Mouse (Mus musculus): Measurements from ENCODE around the gene Trmt61a.
"Not testable (repeated sequence)": the region's sequence is repeated elsewhere in the genome, so short reads cannot be mapped to it uniquely, and the experiment has no call there.

Gene Trmt61a

GRCm38 (mm10) chr12:111677882-111678669 is at the start of gene Trmt61a:
Trmt61a (plus strand) TSS chr12:111678105.
- DNase-seq, result peak; percentile 99

DNA sequence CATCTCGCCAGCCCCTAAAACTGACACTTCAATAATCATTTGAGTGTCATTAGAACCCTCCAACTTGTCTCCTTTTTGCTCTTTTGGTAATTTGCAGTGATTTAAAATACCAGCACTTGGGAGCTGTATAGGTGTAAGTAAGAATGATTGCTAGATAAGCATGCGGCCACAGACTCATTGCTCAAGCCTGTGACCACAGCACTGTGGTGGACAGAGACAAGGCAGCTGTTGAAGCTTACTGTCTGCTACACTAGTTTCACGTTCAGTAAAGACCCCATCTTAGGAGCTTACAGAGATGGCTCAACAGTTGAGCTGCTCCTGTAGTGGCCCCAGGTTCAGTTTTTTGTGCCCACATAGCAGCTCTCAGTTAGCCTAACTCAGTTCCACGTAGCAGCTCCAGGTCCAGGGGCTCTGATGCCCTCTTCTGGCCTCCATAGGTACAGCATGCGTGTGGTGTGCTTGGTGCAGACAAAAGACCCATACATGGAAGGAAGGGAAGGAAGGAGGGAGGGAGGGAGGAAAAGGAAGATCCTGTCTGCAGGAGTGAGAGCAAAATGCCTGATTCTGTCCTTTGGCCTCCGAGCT is 29.8 kb upstream of the Trmt61a start:
- peak; percentile 92 for DNase-seq

GRCm38 (mm10) chr12:111652953-111653352 is 25.0 kb upstream of the Trmt61a start:
- DNase-seq, result no peak

GRCm38 (mm10) chr12:111653434-111653833 is 24.5 kb upstream of the Trmt61a start:
- DNase-seq, result peak; percentile 95

GRCm38 (mm10) chr12:111655695-111656094 is 22.2 kb upstream of the Trmt61a start:
- no peak for DNase-seq

- no peak for DNase-seq
These were observed 18.6 kb upstream of the Trmt61a start for GRCm38 (mm10) chr12:111659331-111659730.

DNA sequence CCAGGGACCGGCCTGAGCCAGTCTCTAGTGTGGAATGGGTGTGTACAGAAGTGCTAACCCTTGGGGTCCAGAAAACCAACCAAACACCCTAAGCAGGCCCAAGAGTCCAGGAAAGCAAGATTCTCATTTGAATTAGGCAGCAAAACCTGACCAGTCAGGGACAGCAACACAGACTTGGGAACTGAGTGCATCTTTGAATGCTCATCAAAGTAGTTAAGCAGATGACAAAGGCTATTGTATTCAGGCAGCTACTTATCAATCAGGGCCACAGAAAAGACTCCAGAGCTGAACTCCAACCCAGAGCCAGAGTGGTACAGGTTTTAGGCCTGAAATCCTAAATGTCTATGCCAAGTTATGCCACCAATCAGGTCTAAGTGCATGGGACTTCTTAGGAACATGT is 17.3 kb upstream of the Trmt61a start:
- no peak for DNase-seq

DNA sequence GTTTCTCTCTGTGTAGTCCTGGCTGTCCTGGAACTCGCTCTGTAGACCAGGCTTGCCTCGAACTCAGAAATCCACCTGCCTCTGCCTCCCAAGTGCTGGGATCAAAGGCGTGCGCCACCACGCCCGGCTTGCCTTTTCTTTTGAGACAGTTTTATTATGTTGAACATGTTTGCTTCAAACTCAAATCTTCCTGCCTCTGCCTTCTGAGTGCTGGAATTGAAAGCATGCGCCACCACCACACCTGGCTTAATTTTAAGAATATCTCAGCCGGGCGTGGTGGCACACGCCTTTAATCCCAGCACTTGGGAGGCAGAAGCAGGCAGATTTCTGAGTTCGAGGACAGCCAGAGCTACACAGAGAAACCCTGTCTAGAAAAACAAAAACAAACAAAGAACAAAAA is 16.4 kb upstream of the Trmt61a start:
- not testable (repeated sequence) for DNase-seq

DNA sequence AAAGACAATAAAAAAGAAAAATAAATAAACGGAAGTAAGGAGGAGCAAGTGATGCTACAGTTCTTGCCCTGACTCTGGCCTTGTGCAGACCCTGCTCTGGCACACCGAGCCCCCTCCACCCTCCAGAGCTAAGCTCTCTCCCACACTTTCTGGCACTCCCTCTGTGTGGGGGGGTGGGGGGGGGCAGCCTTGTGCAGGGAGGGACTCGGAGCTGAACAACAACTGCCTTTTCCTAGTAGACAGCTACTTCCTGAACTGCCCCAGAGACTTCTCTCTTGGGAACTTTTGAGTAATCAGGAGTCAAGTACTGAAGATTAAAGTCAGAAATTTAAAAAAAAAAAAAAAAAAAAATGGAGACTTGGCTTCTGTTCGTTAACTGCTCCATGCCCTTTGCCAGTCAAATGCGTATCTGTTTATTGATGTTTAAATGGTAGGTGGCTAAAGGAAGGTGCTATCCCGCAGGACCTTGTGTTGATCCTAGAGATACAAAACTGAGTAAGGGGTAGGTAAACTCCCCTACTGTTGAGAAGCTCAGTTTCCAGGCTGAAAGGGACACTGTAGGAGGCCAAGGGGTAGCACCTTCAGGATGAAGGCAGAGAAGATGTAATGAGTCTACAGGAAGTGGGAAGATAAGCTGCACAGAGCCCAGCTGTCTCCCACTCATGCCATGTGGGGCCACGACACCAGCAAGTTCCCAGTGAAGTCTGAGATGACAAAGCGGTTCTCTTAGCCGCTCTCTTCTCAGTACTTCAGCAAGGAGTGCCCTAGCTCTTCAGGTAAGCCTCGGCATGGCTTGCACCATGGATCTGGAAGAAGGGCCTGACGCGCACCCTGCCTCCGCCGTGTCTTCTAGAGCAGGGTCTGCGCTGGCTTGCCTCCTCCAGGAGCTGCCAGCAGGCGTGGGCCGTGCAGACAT is 14.4 kb upstream of the Trmt61a start:
- DNase-seq, result peak; percentile 94

DNA sequence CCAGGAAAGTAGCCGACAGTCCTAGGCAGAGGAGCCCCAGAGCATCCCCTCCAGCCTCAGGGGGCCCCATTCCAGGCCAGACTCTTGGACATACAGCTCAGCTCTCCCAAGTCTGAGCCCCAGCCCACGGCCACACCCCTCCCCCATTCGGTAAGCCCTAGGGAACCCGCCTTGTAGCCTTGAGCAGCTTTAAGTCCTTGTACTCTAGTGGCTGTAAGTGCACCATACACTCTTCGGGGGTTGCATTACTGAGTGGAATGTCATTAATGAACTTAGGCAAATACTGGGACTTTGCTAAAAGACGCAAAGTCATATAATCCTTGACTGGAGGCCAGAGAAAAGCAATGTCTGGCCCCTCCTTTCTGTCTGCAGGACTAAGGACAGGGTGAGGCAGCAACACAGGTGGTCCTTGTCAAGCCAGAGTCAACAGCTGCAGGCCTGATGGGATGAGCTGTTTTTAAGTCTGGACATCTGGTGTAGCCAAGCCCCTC is 13.7 kb upstream of the Trmt61a start:
- DNase-seq, result peak; percentile 98

DNA sequence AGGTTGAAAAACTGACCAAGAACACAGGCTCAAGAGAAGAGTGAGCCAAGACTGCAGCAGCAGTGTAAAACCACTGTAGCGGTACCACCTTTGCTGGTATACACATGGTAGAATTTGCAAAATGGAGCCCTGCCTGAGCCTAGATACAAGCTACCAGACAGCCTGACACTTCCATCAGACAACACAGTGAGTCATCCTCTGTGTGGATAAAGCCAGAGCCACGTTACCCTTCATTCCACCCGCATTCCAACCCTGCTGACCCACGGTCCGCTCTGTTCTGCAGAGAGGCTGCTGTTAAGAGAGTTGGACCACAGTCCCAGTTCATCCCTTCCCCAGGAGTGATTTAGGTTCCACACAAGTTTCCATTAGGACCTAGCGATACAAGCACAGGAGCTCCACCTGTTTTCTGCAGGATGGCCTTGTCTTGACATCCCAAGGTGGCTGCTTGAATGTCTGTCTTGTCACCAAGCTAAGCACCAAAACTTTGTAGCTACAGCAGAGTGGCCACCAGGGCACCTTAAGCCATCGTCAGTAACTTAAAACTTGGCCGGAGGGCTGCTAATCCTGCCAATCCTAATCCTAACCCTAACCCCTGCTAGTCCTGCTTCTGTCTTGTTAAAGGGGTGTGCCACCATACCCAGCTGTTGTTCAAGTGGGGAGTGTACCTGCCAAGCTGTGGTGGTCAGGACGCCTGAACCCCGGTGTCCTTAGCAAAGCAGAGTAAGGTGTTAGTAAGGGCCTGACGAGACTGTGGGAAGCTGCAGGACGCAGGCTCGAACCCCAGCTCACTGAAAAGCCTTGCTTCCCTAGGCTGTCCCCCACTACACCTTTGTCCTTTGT is 12.6 kb upstream of the Trmt61a start:
- peak; percentile 94 for DNase-seq

DNA sequence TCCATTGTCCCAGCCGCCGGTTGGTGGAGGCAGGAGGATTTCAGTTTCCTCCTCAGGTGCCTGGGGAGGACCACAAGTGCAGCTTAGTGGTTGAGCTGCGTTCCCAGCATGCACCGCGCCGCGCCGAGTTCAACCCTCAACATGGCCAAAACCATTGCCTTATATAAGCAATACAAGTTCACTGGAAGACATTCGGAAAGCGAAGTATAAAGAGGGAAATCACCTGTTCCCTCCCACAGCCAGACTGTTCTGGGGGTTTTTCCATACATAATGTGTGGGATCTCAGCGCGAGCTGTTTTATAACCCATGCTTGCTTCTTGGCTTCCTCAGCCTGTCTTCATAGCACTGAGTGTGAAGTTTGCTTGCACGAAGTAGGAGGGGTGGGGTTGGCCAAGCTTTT is 11.5 kb upstream of the Trmt61a start:
- peak; percentile 90 for DNase-seq

GRCm38 (mm10) chr12:111667421-111667820 is 10.5 kb upstream of the Trmt61a start:
- DNase-seq, result peak; percentile 92

GRCm38 (mm10) chr12:111668457-111668912 is 9.4 kb upstream of the Trmt61a start:
- DNase-seq, result peak; percentile 99

DNA sequence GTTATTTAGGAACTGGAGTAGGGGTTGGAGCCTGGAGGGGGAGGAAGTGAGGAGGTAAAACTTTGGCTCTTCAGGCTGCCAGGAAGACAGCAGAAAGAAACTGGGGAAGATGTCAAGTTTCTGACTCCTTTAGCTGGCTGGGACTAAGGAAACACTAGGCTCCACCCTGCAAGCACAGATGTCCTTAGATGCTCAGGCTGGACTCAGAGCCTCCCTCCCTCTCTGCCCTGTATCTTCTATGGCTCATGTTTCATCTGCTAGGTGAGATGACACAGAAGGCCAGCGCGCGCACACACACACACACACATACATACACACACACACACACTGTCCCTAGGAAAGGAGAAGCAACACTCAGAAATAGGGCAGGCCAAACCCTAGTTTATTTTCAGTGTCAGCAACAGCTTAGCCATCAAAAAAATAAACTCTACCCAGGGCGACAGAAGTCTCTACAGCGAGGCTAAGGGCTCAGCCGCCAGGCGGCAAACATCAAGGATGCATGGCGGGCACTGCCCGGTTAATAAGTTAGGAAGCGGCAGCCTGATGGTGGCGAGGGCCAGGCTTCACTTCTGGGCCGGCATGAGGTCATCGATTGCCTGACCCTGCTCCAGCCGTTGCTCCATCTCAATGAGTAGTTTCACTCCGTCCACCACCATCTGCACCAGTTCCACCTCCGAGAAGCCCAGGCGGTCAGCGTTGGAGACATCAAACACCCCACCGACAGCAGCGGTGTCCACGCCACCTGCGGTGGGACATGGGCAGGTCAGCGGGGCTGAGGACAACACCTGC is 8.7 kb upstream of the Trmt61a start:
- peak; percentile 98 for DNase-seq

DNA sequence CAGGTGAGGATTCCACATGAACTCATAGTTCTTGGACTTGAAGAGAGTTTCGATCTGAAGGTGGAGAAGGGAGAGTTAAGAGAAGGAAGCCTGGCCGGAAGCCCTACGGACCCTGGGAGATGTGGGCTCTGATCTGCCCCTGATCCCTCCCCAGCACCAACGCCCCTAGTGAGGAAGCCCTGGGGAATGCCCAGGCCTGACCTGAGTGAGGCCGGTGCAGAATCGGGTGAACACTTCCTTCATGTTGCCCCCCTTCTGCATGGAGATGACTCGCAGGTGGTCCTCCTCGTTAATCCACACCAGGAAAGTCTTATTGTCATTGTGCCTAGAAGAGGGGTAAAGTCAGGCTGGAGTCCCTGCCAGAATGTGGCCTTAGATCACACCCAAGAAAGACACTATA is 7.9 kb upstream of the Trmt61a start:
- DNase-seq, result peak; percentile 95

DNA sequence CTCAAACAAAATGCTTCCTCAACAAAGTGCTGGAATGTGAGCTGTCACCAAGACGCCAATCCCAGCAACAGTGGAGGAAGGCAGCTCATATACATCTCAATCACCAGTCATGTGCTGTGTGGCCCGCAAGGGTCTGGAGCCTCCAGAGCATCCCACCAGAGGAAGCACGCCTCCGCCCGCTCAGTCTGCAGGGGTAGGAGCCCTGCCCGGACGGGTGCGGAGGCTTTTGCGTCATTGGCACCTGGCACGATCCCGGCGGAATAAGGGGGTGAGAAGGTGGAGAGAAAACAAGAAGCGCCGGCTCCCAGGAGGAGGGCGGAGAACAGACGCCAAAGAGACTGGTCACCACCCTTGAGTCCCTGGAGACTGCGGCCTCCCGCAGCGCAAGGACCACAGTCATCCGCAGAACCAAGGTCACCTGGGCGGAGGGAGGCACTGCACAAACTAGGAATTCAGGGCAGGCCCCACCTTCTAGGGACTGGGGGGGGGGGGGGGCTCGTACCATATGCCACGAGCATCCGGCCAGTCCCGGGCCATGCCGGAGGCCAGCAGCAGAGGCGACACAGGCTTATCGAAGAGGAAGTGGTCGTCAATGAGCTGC is 7.4 kb upstream of the Trmt61a start:
- peak; percentile 95 for DNase-seq

GRCm38 (mm10) chr12:111670976-111671375 is 6.9 kb upstream of the Trmt61a start:
- no peak for DNase-seq

DNA sequence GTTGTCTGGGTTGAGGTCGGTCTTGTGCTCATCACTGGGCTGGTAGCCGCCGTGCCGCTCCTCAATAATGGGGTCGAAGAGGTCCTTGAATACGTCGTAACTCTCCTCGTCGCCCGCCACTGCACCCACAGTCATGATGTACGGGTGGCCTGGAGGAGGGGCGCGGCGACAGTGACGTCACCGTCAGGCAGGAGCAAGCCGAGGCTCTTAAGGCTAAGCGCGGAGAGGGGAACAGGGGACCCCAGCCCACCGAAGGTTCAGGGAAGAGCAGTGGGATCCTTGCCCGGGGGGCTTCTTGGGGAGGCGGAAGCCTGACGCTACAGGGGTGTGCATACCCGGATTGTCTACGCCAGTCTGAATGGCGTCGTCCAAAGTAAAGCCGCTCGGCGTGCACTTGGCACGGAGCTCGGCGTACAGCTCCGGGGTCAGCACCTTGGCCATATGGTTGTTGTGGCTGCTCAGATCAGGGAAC is 6.4 kb upstream of the Trmt61a start:
- DNase-seq, result peak; percentile 97

GRCm38 (mm10) chr12:111672176-111672575 is 5.7 kb upstream of the Trmt61a start, which contains the start of gene Ckb:
Ckb (minus strand) TSS chr12:111672338.
- peak; percentile 99 for DNase-seq

- peak; percentile 94 for DNase-seq
These were observed 5.3 kb upstream of the Trmt61a start for GRCm38 (mm10) chr12:111672581-111672980.

Measured in heart, adult 11 months (tissue).